27 mouse cellular contexts compared by ENCODE assay signal in the genomic region with DNA sequence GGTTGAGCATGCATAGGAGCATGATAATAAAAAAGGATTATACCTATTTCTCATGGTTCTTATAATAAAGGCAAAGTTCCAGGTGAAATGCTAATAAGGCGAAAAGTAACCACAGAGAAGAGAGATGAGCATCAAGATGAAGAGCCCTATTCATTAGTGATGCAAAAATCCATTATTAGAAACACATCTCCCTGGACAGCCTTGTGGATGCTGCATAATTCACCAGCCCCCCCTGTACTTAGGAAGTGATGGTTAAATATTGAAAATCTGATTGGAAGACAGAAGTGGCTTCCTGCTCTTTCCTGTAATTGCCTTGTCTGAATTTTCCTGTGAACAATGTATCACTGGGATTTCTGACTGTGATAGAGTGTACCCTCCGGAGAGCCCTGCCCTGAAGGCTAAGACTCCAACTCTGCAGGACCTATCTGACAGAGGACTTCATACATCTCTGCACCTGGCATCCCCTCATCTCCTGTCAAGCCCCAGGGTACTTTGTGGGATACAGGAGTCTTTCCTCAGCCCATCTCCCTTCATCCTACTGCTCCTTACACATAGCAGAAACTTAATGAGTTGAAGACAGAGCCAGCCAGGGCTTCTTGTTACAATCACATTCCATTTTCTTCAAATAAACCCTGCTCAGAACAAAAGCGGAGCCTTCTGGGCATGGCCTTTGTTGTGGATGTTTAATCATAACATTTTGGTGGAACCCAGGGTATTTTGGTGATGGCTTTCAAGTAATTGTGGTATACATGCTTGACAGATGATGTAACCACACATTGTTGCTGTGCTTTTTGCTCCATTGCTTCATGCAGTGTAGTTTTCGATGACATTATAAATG.
DNase-seq lines count a peak whose midpoint lies in the region; ATAC-seq lines count a peak whose summit lies in the region.
"Had no signal": no experiment of that assay in that cellular context is flagged by ENCODE, and none has a peak within 500 bp of the region (broad histone marks: within the 10 kb centered on the region; RNA-seq: fewer than 3 reads in every experiment).

No protein-coding gene starts in this region.

- no peak overlapping the region for H3K4me3 ChIP-seq in embryonic facial prominence, embryonic 11.5 days (ENCODE audit: low read depth, low read length)
- no peak overlapping the region for H3K4me3 ChIP-seq in embryonic facial prominence, embryonic 10.5 days
- H3K4me3 ChIP-seq in hindbrain, embryonic 12.5 days = no peak overlapping the region
- no peak overlapping the region for H3K4me3 ChIP-seq in midbrain, embryonic 15.5 days
- H3K4me3 ChIP-seq: heart, embryonic 13.5 days; left cerebral cortex, adult 2 months; liver, embryonic 13.5 days; neural tube, embryonic 13.5 days had no signal

- DNase-seq in embryonic facial prominence, embryonic 11.5 days (ENCODE audit: low spot score) = peak; percentile 1
- DNase-seq in embryonic facial prominence, embryonic 10.5 days (ENCODE audit: low spot score) = no peak
- peak; percentile 31 for DNase-seq in 3T3-L1 (ENCODE audit: low read depth, low spot score)
- no peak for DNase-seq in kidney, adult 8-10 months
- no peak for DNase-seq in right cerebral cortex, postnatal 4 days
- no peak for DNase-seq in layer of hippocampus, postnatal 25 days (ENCODE audit: extremely low spot score in 1 of 2, low spot score in 1 of 2)
- DNase-seq: adrenal gland, adult 8-10 months; cerebellum, adult 18-20 months; cerebellum, postnatal 25 days; embryo, embryonic 11 days; forebrain, postnatal 0 days; gastrocnemius, postnatal 14 days; heart, adult 11 months; heart, postnatal 14 days; kidney, adult 11 months; layer of hippocampus, adult 9-11 months; liver, embryonic 13.5 days; lung, adult 2 months; lung, postnatal 14 days; right cerebral cortex, postnatal 25 days; thymus, postnatal 25 days had no signal

- H3K27ac ChIP-seq in embryonic facial prominence, embryonic 11.5 days (replicated peaks; ENCODE audit: low read depth, low read length) = no peak overlapping the region
- H3K27ac ChIP-seq in embryonic facial prominence, embryonic 10.5 days (replicated peaks) = no peak overlapping the region
- H3K27ac ChIP-seq in hindbrain, embryonic 12.5 days = no peak overlapping the region
- H3K27ac ChIP-seq in midbrain, embryonic 15.5 days = no peak overlapping the region
- H3K27ac ChIP-seq: heart, embryonic 13.5 days; left cerebral cortex, adult 2 months; liver, embryonic 13.5 days; neural tube, embryonic 13.5 days had no signal

- no peak; the same call in 1 of the 2 replicates for ATAC-seq in embryonic facial prominence, embryonic 11.5 days (replicated peaks; ENCODE audit: insufficient number of reproducible peaks, low FRiP score, low TSS enrichment, low read depth)
- peak; percentile 84 for ATAC-seq in hindbrain, embryonic 12.5 days (ENCODE audit: low FRiP score)
- ATAC-seq in midbrain, embryonic 15.5 days (replicated peaks) = peak; percentile 82
- ATAC-seq: CD4-positive, CD25-positive, alpha-beta regulatory T cell, adult 4 months; forebrain, postnatal 0 days had no signal

- H3K4me1 ChIP-seq in embryonic facial prominence, embryonic 11.5 days (ENCODE audit: control insufficient read depth, insufficient read depth, low read length) = no peaks in the 10 kb centered on the region
- 0 out of 2 replicates have a peak, but pooled peaks cover 4% of the 10 kb centered on the region for H3K4me1 ChIP-seq in embryonic facial prominence, embryonic 10.5 days
- no peaks in the 10 kb centered on the region for H3K4me1 ChIP-seq in hindbrain, embryonic 12.5 days
- H3K4me1 ChIP-seq in midbrain, embryonic 15.5 days = peaks cover 3% of the 10 kb centered on the region; the same call in 1 of the 2 replicates
- H3K4me1 ChIP-seq: heart, embryonic 13.5 days; liver, embryonic 13.5 days had no signal

- H3K27me3 ChIP-seq in embryonic facial prominence, embryonic 11.5 days (ENCODE audit: control insufficient read depth, insufficient read depth, low read length) = no peaks in the 10 kb centered on the region
- no peaks in the 10 kb centered on the region for H3K27me3 ChIP-seq in embryonic facial prominence, embryonic 10.5 days (replicated peaks; ENCODE audit: low read depth, poor library complexity, severe bottlenecking)
- H3K27me3 ChIP-seq in hindbrain, embryonic 12.5 days = no peaks in the 10 kb centered on the region
- no peaks in the 10 kb centered on the region for H3K27me3 ChIP-seq in midbrain, embryonic 15.5 days (replicated peaks)
- H3K27me3 ChIP-seq: heart, embryonic 13.5 days; liver, embryonic 13.5 days; neural tube, embryonic 13.5 days had no signal

- H3K4me2 ChIP-seq in embryonic facial prominence, embryonic 11.5 days (ENCODE audit: low read depth, low read length) = no peak overlapping the region
- no peak overlapping the region for H3K4me2 ChIP-seq in hindbrain, embryonic 12.5 days (replicated peaks)
- no peak overlapping the region for H3K4me2 ChIP-seq in midbrain, embryonic 15.5 days
- H3K4me2 ChIP-seq: heart, embryonic 13.5 days; liver, embryonic 13.5 days; neural tube, embryonic 13.5 days had no signal

- no peak overlapping the region for H3K9ac ChIP-seq in embryonic facial prominence, embryonic 11.5 days (replicated peaks; ENCODE audit: low read length)
- H3K9ac ChIP-seq in hindbrain, embryonic 12.5 days = no peak overlapping the region
- no peak overlapping the region for H3K9ac ChIP-seq in midbrain, embryonic 15.5 days
- H3K9ac ChIP-seq: forebrain, postnatal 0 days; heart, embryonic 13.5 days; liver, embryonic 13.5 days; neural tube, embryonic 13.5 days had no signal

- no peaks in the 10 kb centered on the region for H3K36me3 ChIP-seq in embryonic facial prominence, embryonic 11.5 days (replicated peaks; ENCODE audit: control insufficient read depth, insufficient read depth, low read depth, low read length)
- H3K36me3 ChIP-seq in embryonic facial prominence, embryonic 10.5 days (replicated peaks) = no peaks in the 10 kb centered on the region
- no peaks in the 10 kb centered on the region for H3K36me3 ChIP-seq in hindbrain, embryonic 12.5 days
- H3K36me3 ChIP-seq in midbrain, embryonic 15.5 days (replicated peaks) = no peaks in the 10 kb centered on the region
- H3K36me3 ChIP-seq: heart, embryonic 13.5 days; liver, embryonic 13.5 days; neural tube, embryonic 13.5 days had no signal

- H3K9me3 ChIP-seq in embryonic facial prominence, embryonic 11.5 days (replicated peaks; ENCODE audit: control insufficient read depth, low read length) = no peaks in the 10 kb centered on the region
- H3K9me3 ChIP-seq in embryonic facial prominence, embryonic 10.5 days = no peaks in the 10 kb centered on the region
- H3K9me3 ChIP-seq in hindbrain, embryonic 12.5 days (replicated peaks) = no peaks in the 10 kb centered on the region
- H3K9me3 ChIP-seq in midbrain, embryonic 15.5 days = no peaks in the 10 kb centered on the region
- H3K9me3 ChIP-seq: heart, embryonic 13.5 days; liver, embryonic 13.5 days; neural tube, embryonic 13.5 days had no signal

- WGBS in embryonic facial prominence, embryonic 11.5 days = 75% methylated on average over 4 of the region's 4 CpGs
- WGBS in embryonic facial prominence, embryonic 10.5 days = 86% methylated on average over 4 of the region's 4 CpGs
- WGBS in hindbrain, embryonic 12.5 days = 76% methylated on average over 4 of the region's 4 CpGs
- WGBS in midbrain, embryonic 15.5 days = 76% methylated on average over 4 of the region's 4 CpGs

Comparison
In these comparisons a context has a peak if more than half of its experiments do, and no peak if none do; other contexts are left out.
1. DNase-seq: peak in embryonic facial prominence, embryonic 11.5 days (single experiment) and 3T3-L1 (single experiment); none in embryonic facial prominence, embryonic 10.5 days (single experiment), kidney, adult 8-10 months (0 of 2), right cerebral cortex, postnatal 4 days (single experiment) and layer of hippocampus, postnatal 25 days (0 of 2).